Mouse (Mus musculus) activated CD4-positive, CD25-positive, alpha-beta regulatory T cell, adult 9 weeks (primary cell): Measurements from ENCODE around the gene Cnga1. TPM values are rescaled to one million over a fixed set of nuclear protein-coding genes. Genes with fewer than 3 reads are reported as not detected.

Experiments
- polyA plus RNA-seq: library from polyadenylated mRNA; unstranded; fragments of 100-300 nt; shearing (Covaris generic); gene quantifications from one replicate; pipeline ENCODE4 v1.2.1, GENCODE M21; 2017

The Cnga1 gene
- 3.4 TPM for polyA plus RNA-seq

GRCm38 (mm10) chr5:72644175-72644574, at the start of gene Cnga1:
TSS of gene Cnga1 (minus strand) at chr5:72644275.

GRCm38 (mm10) chr5:72647418-72647907, 3.4 kb upstream of the Cnga1 start, which contains the start of gene Nipal1:
TSS of gene Nipal1 (plus strand) at chr5:72647795.

GRCm38 (mm10) chr5:72587192-72587681, 56.8 kb downstream of the Cnga1 start, which contains the start of gene Gm5868:
TSS of gene Gm5868 (minus strand) at chr5:72587551.

GRCm38 (mm10) chr5:72580970-72581332, 63.1 kb downstream of the Cnga1 start, which contains the start of gene Zar1:
TSS of gene Zar1 (minus strand) at chr5:72581254.

GRCm38 (mm10) chr5:72559544-72560049, 84.5 kb downstream of the Cnga1 start, which contains the start of gene Nfxl1:
TSS of gene Nfxl1 (minus strand) at chr5:72559684.

Other genes starting within 250 kb of the Cnga1 start
- gene Corin, start 139.8 kb downstream of the Cnga1 start, polyA plus RNA-seq, result 0.13 TPM
- 6.0 TPM for gene Nfxl1, start 84.6 kb downstream of the Cnga1 start, polyA plus RNA-seq
- not detected for gene Zar1, start 63.0 kb downstream of the Cnga1 start, polyA plus RNA-seq
- gene Gm5868, start 56.7 kb downstream of the Cnga1 start, polyA plus RNA-seq, result not detected
- 24.2 TPM for gene Nipal1, start 3.5 kb upstream of the Cnga1 start, polyA plus RNA-seq
- 60.6 TPM for gene Txk, start 108.5 kb upstream of the Cnga1 start, polyA plus RNA-seq
- 13.1 TPM for gene Tec, start 224.2 kb upstream of the Cnga1 start, polyA plus RNA-seq